In genomic region chr17:45523263-45523662, GRCm38 (mm10) we compare ENCODE assay signal across 9 mouse cellular contexts. TPM values are rescaled to one million over a fixed set of nuclear protein-coding genes. Genes with fewer than 3 reads are reported as not detected.
DNase-seq lines count a peak whose midpoint lies in the region; ATAC-seq and TF ChIP-seq lines count a peak whose summit lies in the region.
"Had no signal": no experiment of that assay in that cellular context is flagged by ENCODE, and none has a peak within 500 bp of the region (broad histone marks: within the 10 kb centered on the region; RNA-seq: fewer than 3 reads in every experiment).

Gene Tcte1, plus strand, starts transcription at chr17:45523434.

- no peak for TF ChIP-seq CTCF in testis, adult 2 months (IDR thresholded peaks at IDR 0.05; ENCODE audit: control insufficient read depth, insufficient read depth, insufficient replicate concordance, low read depth, low read length)

- no peak for DNase-seq in testis, postnatal 10 days (ENCODE audit: low spot score)
- DNase-seq in lung, postnatal 14 days, result peak; percentile 15
- peak; percentile 29 to 55 for DNase-seq in thymus, postnatal 10 days (ENCODE audit: low spot score in 2 of 2)
- DNase-seq in layer of hippocampus, postnatal 36 days, result no peak
- no peak for DNase-seq in urinary bladder, postnatal 36 days (ENCODE audit: low spot score in 2 of 2)
- DNase-seq in spleen, postnatal 4 days (ENCODE audit: low spot score in 2 of 2), result no peak

- peak; percentile 69 for TF ChIP-seq POLR2A in testis, adult 2 months (IDR thresholded peaks at IDR 0.05; ENCODE audit: control insufficient read depth, low read depth, low read length)

- peaks cover 34% of the 10 kb centered on the region for H3K4me1 ChIP-seq in testis, adult 2 months (ENCODE audit: control insufficient read depth, insufficient read depth, low read length)
- H3K4me1 ChIP-seq in hindbrain, embryonic 12.5 days, result peaks cover 19% of the 10 kb centered on the region

- peaks cover 2% of the 10 kb centered on the region for H3K36me3 ChIP-seq in testis, adult 2 months (ENCODE audit: control insufficient read depth, insufficient read depth, low read length)
- peaks cover 21% of the 10 kb centered on the region for H3K36me3 ChIP-seq in hindbrain, embryonic 12.5 days

- peak within 1 kb of the TSS; percentile 90 for H3K27ac ChIP-seq in testis, adult 2 months (ENCODE audit: control insufficient read depth, insufficient read depth, low read depth, low read length)
- H3K27ac ChIP-seq in hindbrain, embryonic 12.5 days, result no peak within 1 kb of the TSS

- under 1% methylated on average over 21 of the region's 21 CpGs for WGBS in hindbrain, embryonic 12.5 days

- peak within 1 kb of the TSS; percentile 60 for H3K9ac ChIP-seq in hindbrain, embryonic 12.5 days

- ATAC-seq in hindbrain, embryonic 12.5 days (ENCODE audit: low FRiP score), result peak; percentile 78

- H3K4me2 ChIP-seq in hindbrain, embryonic 12.5 days (replicated peaks), result peak within 1 kb of the TSS; percentile 73

- H3K27me3 ChIP-seq in testis, adult 2 months (ENCODE audit: control insufficient read depth, insufficient read depth, low read length), result no peaks in the 10 kb centered on the region
- peaks cover 18% of the 10 kb centered on the region for H3K27me3 ChIP-seq in hindbrain, embryonic 12.5 days

- no peaks in the 10 kb centered on the region for H3K9me3 ChIP-seq in hindbrain, embryonic 12.5 days (replicated peaks)

- H3K4me3 ChIP-seq in testis, adult 2 months (ENCODE audit: control insufficient read depth, low read depth, low read length), result peak within 1 kb of the TSS; percentile 95
- peak within 1 kb of the TSS; percentile 35 for H3K4me3 ChIP-seq in hindbrain, embryonic 12.5 days
- H3K4me3 ChIP-seq: myocyte had no signal

RNA-seq across cellular contexts. Expression of gene Tcte1, which starts in this region (rescaled TPM):
- 261 and 281 TPM in 2 replicates for polyA plus RNA-seq in testis, adult 2 months (2012; rRNA removed)
- polyA plus RNA-seq in hindbrain, embryonic 12.5 days (2016; fragmentation: Nextera tagmentation; extraction: Ambion mirVana), result 2.3 and 3.2 TPM in 2 replicates
- under 1 TPM; 0.43 to 0.65 TPM for total RNA-seq in layer of hippocampus, postnatal 36 days (2021)
- polyA plus RNA-seq: myocyte had no signal

Comparison
In these comparisons a context has a peak if more than half of its experiments do, and no peak if none do; other contexts are left out.
1. RNA of gene Tcte1 (polyA plus RNA-seq): 261 to 281 TPM in testis, adult 2 months; 2.3 to 3.2 TPM in hindbrain, embryonic 12.5 days; every median in the first group is over 10 times any median in the second.
2. DNase-seq: peak in lung, postnatal 14 days (single experiment) and thymus, postnatal 10 days (2 of 2); none in testis, postnatal 10 days (single experiment), layer of hippocampus, postnatal 36 days (0 of 2), urinary bladder, postnatal 36 days (0 of 2) and spleen, postnatal 4 days (0 of 2).